Mouse (Mus musculus): Measurements from ENCODE around the gene Hist2h2ac.
"Not testable (repeated sequence)": the region's sequence is repeated elsewhere in the genome, so short reads cannot be mapped to it uniquely, and the experiment has no call there.

Gene Hist2h2ac

GRCm38 (mm10) chr3:96226695-96227648, 6.3 kb upstream of the Hist2h2ac start:
- DNase-seq = no peak

DNA sequence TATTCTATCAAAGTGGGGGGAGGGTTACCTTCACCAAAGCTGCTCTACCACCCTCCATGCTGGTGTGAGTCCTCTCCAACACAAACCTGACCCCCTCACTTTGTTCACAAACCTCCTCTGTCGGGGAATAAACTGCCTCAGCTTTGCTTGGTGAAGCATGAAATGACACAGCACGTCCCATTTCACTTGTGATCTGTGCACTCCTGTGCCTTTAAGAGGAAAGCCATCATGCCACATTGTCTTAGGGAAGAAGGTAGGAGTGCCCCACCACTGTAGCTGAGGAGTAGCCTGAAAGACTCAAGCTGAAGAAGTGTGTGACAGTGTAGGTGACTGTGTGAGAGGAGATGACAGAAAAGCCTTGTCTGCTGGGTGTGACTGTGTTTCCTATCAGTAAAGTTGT, 4.7 kb upstream of the Hist2h2ac start:
- DNase-seq = no peak

DNA sequence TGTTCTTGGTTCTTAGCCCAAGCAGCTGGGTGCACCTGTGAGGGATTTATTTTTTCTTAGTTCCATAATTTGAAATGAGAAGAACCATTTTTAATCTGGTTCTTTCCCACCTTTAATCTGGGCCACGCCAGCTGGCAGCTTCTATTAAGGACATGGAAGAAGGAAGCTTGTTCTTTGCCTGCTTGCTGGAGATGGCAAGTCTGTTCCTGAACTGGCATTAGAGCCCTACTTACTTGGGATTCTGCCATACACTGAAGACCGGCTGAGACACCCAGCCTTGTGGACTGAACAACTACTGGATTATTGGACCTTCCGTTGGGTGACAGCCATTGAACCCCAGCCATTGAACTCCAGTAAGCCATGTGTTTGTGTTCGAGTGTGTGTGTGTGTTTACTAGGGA, 2.1 kb upstream of the Hist2h2ac start:
- no peak for DNase-seq

DNA sequence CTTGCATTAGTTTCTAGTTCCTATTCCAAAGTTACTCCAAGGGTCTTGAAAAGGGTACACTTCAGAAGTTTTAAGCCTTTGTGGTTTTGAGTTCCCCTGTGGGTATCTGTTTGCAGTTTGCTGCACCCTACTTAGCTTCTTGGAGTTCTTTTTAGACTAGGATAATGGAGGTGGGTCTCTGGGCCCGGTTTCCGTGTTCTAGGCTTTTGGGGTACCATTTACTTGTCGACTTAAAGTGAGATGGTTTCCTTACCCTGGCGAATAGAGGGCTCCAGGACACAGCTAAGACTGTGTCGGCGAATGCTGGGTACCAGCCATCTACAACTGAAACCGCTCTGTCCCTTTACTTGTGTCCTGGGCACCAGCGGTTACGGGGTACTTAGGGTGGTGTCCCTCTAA, 959 bp upstream of the Hist2h2ac start:
- DNase-seq = peak; percentile 47 to 52

DNA sequence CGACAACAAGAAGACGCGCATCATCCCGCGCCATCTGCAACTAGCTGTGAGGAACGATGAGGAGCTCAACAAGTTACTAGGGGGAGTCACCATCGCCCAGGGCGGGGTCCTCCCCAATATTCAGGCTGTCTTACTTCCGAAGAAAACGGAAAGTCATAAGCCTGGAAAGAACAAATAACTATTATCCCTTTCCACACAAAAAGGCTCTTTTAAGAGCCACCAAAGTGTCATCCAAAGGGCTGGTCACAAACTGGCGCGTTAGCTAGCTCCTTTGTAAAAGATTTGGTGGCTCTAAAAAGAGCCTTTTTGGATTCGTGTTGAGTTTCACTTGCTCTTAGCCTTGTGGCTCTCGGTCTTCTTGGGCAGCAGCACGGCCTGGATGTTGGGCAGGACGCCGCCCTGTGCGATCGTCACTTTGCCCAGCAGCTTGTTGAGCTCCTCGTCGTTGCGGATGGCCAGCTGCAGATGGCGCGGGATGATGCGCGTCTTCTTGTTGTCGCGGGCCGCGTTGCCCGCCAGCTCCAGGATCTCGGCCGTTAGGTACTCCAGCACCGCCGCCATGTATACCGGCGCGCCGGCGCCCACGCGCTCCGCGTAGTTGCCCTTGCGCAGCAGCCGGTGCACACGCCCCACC, 432 bp downstream of the Hist2h2ac start:
- not testable (repeated sequence) for DNase-seq

DNA sequence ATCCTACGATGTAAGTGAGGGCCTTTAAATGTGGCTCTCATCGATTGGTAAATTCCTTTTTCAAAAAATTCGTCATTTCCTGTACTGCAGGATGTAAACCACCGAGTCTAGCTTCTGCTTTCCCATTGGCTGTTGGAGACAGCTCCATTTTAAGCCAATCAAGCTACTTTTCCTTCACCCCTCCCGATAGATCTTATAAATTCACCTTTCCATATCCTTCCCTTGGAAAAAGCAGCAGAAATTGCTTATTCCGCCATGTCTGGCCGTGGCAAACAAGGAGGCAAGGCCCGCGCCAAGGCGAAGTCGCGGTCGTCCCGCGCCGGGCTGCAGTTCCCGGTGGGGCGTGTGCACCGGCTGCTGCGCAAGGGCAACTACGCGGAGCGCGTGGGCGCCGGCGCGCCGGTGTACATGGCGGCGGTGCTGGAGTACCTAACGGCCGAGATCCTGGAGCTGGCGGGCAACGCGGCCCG, 984 bp downstream of the Hist2h2ac start, which contains the start of the genes Bola1 and Hist2h2ab:
TSS of gene Bola1 (minus strand) at position 49 of the 470 bp plus-strand sequence.
TSS of gene Hist2h2ab (plus strand) at position 205 of the 470 bp plus-strand sequence.
- DNase-seq = peak; percentile 84 to 85

GRCm38 (mm10) chr3:96219191-96219641, 1.5 kb downstream of the Hist2h2ac start:
- DNase-seq = peak; percentile 50 to 52

GRCm38 (mm10) chr3:96209242-96209641, 11.4 kb downstream of the Hist2h2ac start:
- DNase-seq = no peak

DNA sequence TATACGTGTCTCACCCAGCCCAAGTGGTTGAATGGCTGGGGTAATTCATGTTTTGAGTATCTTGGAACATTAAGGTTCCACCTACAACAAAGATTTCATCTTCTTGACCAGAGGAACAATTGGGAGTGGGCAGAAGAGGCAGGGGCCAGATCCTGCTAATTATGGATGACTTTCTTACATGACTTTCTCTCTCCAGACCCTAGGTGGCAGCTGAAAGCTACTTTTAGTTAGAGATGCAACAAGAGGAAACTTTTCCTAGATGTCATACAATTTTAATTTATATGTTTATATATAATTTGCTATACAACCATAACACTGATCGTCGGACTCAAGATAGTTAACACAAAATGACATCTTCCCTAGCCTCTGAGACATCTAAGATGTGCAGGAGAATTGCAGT, 12.9 kb downstream of the Hist2h2ac start:
- DNase-seq = no peak

DNA sequence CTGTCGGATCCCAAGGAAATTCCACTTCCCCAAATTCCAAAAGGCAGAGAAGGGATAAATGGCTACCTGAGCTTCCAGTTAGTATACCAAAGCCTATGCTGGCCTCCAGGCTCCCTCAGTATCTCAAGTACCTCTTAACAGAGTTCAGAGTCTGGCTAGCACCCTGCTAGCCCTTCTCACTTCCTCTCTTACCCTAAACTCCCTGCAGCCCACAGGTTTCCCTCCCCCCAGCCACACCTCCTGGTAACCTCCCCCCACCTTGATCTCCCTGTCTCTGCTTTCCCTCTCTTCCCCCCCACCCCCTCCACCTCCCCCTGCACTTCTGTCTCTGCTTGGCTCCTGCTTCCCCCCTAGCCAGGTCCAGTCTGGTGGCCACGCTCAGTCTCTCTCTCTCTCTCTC, 20.9 kb downstream of the Hist2h2ac start:
- no peak for DNase-seq

DNA sequence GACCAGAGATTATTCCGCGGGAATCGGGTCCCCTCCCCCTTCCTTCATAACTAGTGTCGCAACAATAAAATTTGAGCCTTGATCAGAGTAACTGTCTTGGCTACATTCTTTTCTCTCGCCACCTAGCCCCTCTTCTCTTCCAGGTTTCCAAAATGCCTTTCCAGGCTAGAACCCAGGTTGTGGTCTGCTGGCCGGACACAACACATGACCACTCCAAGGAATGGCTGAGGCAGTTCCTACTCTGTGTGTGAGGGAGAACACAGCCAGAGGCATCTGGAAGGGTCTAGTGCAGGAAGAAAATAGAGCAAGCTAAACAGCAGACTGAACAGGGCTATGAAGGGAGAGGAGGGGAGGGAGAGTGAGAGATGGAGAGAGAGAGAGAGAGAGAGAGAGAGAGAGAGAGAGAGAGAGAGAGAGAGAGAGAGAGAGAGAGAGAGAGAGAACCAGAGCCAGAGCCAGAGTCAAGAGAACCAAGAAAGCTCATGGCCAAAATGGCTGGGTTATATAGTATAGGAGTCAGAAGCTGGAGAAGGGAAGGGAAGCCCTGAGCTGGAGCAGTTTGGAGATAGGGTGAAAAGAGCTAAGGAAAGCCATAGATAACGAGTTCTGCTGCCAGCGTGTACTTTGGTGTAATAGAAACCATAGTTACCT, 22.0 kb downstream of the Hist2h2ac start:
- DNase-seq = not testable (repeated sequence)

- DNase-seq = peak; percentile 22 to 63
Observed at GRCm38 (mm10) chr3:96198181-96198580, 22.5 kb downstream of the Hist2h2ac start.

GRCm38 (mm10) chr3:96197129-96197749, 23.4 kb downstream of the Hist2h2ac start:
- DNase-seq = peak; percentile 80 to 87

GRCm38 (mm10) chr3:96196437-96197128, 24.1 kb downstream of the Hist2h2ac start:
- no peak for DNase-seq

- no peak for DNase-seq
Observed at GRCm38 (mm10) chr3:96195616-96196313, 24.9 kb downstream of the Hist2h2ac start.

DNA sequence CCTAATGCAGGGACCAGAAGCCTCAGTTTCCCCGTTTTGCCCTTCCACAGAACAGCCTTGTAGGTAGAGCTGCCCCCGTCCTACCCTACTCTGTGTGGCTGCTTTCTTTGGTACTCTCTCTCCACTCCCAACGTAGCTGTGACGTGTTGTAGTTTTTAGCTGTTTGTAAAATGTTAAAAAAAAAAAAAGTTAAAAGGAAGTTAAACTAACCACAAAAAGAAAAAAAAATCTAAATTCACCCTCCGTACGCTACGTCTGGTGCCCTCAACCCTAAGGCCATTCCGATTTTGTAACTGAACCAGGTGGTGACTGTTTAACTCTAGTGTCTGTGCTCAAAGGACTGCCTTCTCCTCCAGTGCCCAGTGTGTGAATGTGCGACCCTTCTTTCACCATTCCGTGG, 25.7 kb downstream of the Hist2h2ac start:
- DNase-seq = no peak

DNA sequence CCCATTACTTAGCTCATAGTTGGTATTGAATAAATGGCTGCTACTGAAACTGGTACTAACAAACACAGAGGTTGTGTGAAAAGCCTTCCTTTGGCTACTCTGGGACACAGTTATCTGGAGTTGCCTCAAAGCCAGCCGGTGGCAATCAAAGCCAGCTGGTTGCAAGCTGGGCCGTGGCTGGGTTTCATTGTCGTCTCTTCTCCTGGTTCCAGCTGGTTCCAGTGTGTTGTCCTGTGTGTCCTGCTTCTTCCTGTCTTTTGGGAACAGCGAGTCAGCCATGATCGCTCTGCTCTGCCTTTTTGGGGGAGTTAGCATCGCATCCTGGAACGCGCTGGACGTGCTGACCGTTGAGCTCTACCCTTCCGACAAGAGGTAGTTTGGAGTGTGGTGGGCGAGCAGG, 27.7 kb downstream of the Hist2h2ac start:
- DNase-seq = no peak

DNA sequence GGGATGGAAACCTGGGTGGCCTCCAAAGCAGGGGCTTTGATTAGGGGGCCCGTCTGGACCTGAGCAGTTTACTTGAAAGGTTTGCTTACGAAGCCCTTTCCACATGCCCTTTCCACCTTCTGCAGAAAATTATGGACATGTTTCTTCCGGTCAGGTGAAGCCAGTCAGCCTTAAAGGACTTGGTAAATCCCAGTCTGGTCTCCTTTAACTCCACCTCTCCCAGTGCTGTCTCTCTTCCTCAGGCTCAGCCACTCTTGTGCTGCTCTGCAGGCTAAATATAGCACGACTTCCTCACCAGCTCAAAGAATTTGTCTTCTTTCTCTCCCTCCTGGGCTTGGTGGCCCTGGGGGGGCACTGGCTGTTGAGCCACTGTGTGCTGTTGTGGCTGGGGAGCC, 38.3 kb downstream of the Hist2h2ac start:
- no peak for DNase-seq

- DNase-seq = no peak
Observed at GRCm38 (mm10) chr3:96181510-96182381, 38.9 kb downstream of the Hist2h2ac start.
